Mouse (Mus musculus): Measurements from ENCODE around the gene Plch2. TPM values are rescaled to one million over a fixed set of nuclear protein-coding genes. Genes with fewer than 3 reads are reported as not detected.

Plch2 gene
- polyA plus RNA-seq, 1 experiment from 2014 or later: 3.5 TPM

DNA sequence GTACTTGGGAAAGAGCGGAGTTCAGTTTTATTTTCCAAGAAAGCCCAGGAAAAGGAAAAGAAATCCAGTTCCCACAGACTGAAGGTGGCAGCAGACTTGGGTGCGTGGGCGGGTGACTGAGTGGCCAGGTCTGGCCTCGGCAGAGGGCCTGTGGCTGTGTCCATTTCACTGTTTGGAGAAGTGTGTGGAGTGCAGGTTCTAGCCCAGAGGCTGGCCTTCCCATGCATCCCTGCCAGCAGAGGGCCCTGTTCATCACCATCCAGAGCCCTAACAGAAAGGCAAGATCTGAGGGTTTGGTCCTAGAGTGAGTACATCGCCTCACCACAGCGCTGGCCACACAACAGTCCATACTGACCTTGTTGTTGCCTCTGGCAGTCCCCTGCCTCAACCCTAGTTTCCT is 12.6 kb upstream of the Plch2 start:
- Histone ChIP-seq H3K27me3 (replicated peaks; ENCODE audit: low read depth, poor library complexity, severe bottlenecking) (no peaks in the 10 kb centered on the region), H3K36me3 (replicated peaks) (peaks cover 64% of the 10 kb centered on the region), H3K4me3 (no peak overlapping the region), H3K27ac (replicated peaks) (no peak overlapping the region), H3K4me1 (peaks cover 26% of the 10 kb centered on the region), H3K9me3 (no peaks in the 10 kb centered on the region)
- no peak for DNase-seq (ENCODE audit: low spot score)
- 90% methylated on average over 6 of the region's 6 CpGs for WGBS

GRCm38 (mm10) chr4:155068357-155068972 is 11.9 kb upstream of the Plch2 start:
- 93% methylated on average over 20 of the region's 20 CpGs for WGBS
- H3K4me1 ChIP-seq: peaks cover 33% of the 10 kb centered on the region
- peaks cover 57% of the 10 kb centered on the region for H3K36me3 ChIP-seq (replicated peaks)
- DNase-seq (ENCODE audit: low spot score): no peak
- no peaks in the 10 kb centered on the region for H3K9me3 ChIP-seq
- H3K27ac ChIP-seq (replicated peaks): no peak overlapping the region
- peak overlapping the region; percentile 82; the same call in 1 of the 2 replicates for H3K4me3 ChIP-seq
- H3K27me3 ChIP-seq (replicated peaks; ENCODE audit: low read depth, poor library complexity, severe bottlenecking): no peaks in the 10 kb centered on the region

GRCm38 (mm10) chr4:155066834-155067522 is 10.4 kb upstream of the Plch2 start, which contains the start of gene Pex10:
Gene Pex10, plus strand, starts transcription at chr4:155067016.
- H3K9me3 ChIP-seq: no peaks in the 10 kb centered on the region
- WGBS: 1% methylated on average over 48 of the region's 48 CpGs
- peak; percentile 98 for DNase-seq (ENCODE audit: low spot score)

GRCm38 (mm10) chr4:155065970-155066833 is 9.6 kb upstream of the Plch2 start:
- peaks cover 48% of the 10 kb centered on the region for H3K4me1 ChIP-seq
- DNase-seq (ENCODE audit: low spot score): peak; percentile 91
- H3K27me3 ChIP-seq (replicated peaks; ENCODE audit: low read depth, poor library complexity, severe bottlenecking): no peaks in the 10 kb centered on the region
- H3K9me3 ChIP-seq: no peaks in the 10 kb centered on the region
- H3K27ac ChIP-seq (replicated peaks): peak overlapping the region; percentile 87
- H3K36me3 ChIP-seq (replicated peaks): peaks cover 35% of the 10 kb centered on the region
- H3K4me3 ChIP-seq: peak overlapping the region; percentile 82
- 4% methylated on average over 15 of the region's 15 CpGs for WGBS

More at GRCm38 (mm10) chr4:155066834-155067522, 10.4 kb upstream of the Plch2 start, which contains the start of gene Pex10:
- H3K27ac ChIP-seq (replicated peaks): peak within 1 kb of the TSS; percentile 87
- peaks cover 42% of the 10 kb centered on the region for H3K36me3 ChIP-seq (replicated peaks)
- H3K27me3 ChIP-seq (replicated peaks; ENCODE audit: low read depth, poor library complexity, severe bottlenecking): no peaks in the 10 kb centered on the region
- H3K4me3 ChIP-seq: peak within 1 kb of the TSS; percentile 82
- H3K4me1 ChIP-seq: peaks cover 42% of the 10 kb centered on the region

GRCm38 (mm10) chr4:155064474-155064873 is 7.9 kb upstream of the Plch2 start:
- Histone ChIP-seq H3K9me3 (no peaks in the 10 kb centered on the region), H3K4me3 (no peak overlapping the region), H3K4me1 (peaks cover 50% of the 10 kb centered on the region), H3K36me3 (replicated peaks) (peaks cover 17% of the 10 kb centered on the region), H3K27ac (replicated peaks) (peak overlapping the region; percentile 74), H3K27me3 (replicated peaks; ENCODE audit: low read depth, poor library complexity, severe bottlenecking) (no peaks in the 10 kb centered on the region)
- DNase-seq (ENCODE audit: low spot score): no peak
- WGBS: 49% methylated on average over 2 of the region's 2 CpGs

DNA sequence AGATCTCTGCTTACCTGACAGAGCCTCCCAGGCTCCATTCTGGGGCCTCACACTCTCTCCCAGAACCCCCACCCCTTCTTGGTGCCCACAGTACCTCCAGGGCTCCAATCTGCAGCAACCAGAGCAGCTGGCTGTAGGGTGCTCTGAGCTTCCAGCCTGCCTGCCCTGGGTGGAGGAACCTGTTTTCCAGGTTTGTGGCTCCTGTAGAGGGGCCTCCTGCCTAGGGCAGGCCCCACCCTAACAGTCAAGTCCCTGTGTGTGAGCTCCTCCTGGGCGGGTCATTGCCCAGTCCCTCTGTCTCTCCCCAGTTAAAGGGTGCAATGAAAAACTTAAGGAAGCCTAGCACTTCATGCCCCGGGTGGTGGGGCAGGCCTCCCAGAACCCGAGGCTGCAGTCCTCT is 7.3 kb upstream of the Plch2 start:
- no peaks in the 10 kb centered on the region for H3K9me3 ChIP-seq
- peaks cover 11% of the 10 kb centered on the region for H3K36me3 ChIP-seq (replicated peaks)
- no peaks in the 10 kb centered on the region for H3K27me3 ChIP-seq (replicated peaks; ENCODE audit: low read depth, poor library complexity, severe bottlenecking)
- peak overlapping the region; percentile 74 for H3K27ac ChIP-seq (replicated peaks)
- WGBS: 33% methylated on average over 3 of the region's 3 CpGs
- peak; percentile 60 for DNase-seq (ENCODE audit: low spot score)
- H3K4me3 ChIP-seq: no peak overlapping the region
- H3K4me1 ChIP-seq: peaks cover 50% of the 10 kb centered on the region

DNA sequence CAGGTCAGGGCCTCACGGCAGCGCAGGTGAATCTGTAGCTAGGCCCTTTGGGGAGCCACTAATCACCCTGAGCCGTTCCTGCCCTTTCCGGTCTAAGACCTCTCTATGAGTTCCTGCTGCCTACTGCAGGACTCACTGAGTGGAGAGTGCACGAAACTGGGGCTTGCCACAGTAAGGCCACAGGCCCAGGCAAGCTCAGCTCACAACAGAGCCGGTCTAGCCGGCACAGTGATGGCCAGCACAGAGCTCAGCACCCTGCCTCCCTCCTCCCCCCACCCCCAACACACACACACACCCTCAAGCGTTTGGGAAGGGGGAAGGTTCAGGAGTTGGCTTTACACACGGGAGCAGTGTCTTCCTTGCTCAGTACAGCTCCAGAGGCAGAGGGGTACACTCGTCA is 1.7 kb upstream of the Plch2 start:
- H3K4me1 ChIP-seq: peaks cover 40% of the 10 kb centered on the region

DNA sequence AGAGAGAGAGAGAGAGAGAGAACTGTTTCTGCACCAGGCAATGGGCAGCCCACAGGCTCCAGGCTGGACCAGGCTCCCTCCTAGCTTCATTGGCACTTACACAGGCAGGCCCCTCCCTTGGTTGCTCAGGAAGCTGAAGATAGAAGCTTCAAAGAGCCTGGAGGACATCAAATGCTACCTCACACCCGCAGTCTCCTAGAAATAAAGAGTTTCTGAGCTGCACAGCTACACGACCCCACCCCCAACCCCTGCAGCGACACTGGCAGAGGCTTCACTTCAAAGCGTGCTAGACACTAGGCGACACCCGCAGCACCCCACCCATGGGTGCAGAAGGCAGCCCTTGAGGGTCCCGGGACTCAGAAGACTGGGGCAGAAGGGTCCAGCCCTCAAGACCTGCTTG is 6.5 kb downstream of the Plch2 start:
- WGBS: 84% methylated on average over 7 of the region's 7 CpGs
- no peak for DNase-seq (ENCODE audit: low spot score)
- Histone ChIP-seq H3K27me3 (replicated peaks; ENCODE audit: low read depth, poor library complexity, severe bottlenecking) (peaks cover 27% of the 10 kb centered on the region), H3K4me1 (no peaks in the 10 kb centered on the region; the same call in 1 of the 2 replicates), H3K36me3 (replicated peaks) (no peaks in the 10 kb centered on the region), H3K9me3 (no peaks in the 10 kb centered on the region), H3K4me3 (no peak overlapping the region), H3K27ac (replicated peaks) (no peak overlapping the region)

More for the DNA sequence above, 1.7 kb upstream of the Plch2 start:
- H3K27me3 ChIP-seq (replicated peaks; ENCODE audit: low read depth, poor library complexity, severe bottlenecking): peaks cover 19% of the 10 kb centered on the region
- WGBS: 33% methylated on average over 10 of the region's 10 CpGs
- H3K36me3 ChIP-seq (replicated peaks): no peaks in the 10 kb centered on the region
- peak overlapping the region; percentile 54; the same call in 1 of the 2 replicates for H3K27ac ChIP-seq (replicated peaks)
- H3K9me3 ChIP-seq: no peaks in the 10 kb centered on the region
- H3K4me3 ChIP-seq: 0 out of 2 replicates have a peak overlapping the region, but pooled peaks have one; percentile 5
- DNase-seq (ENCODE audit: low spot score): no peak

DNA sequence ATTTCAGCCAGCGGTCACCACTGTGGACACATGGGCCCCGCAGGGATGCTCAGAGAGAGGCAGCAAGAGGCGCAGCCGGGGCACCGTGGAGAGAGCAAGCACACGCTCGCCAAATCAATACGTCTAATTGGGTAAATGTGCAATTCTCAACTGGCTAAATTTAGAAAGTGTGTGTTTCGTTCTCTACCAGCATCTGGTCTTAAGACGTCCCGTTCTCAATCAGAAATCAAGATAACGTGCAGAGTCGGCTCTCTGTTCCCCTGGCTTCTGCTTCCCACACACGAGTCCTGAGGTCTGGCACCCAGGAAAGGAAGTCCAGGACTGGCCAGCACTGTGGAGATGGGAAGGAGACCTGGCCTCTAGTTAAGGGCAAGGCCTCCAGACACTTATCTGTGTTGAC is 9.9 kb downstream of the Plch2 start:
- no peak overlapping the region for H3K4me3 ChIP-seq
- no peaks in the 10 kb centered on the region for H3K9me3 ChIP-seq
- no peaks in the 10 kb centered on the region for H3K36me3 ChIP-seq (replicated peaks)
- peaks cover 62% of the 10 kb centered on the region for H3K27me3 ChIP-seq (replicated peaks; ENCODE audit: low read depth, poor library complexity, severe bottlenecking)
- no peak for DNase-seq (ENCODE audit: low spot score)
- peaks cover 18% of the 10 kb centered on the region for H3K4me1 ChIP-seq
- H3K27ac ChIP-seq (replicated peaks): no peak overlapping the region
- 90% methylated on average over 14 of the region's 14 CpGs for WGBS

- WGBS: 2% methylated on average over 25 of the region's 25 CpGs
- peaks cover 88% of the 10 kb centered on the region for H3K27me3 ChIP-seq (replicated peaks; ENCODE audit: low read depth, poor library complexity, severe bottlenecking)
- no peaks in the 10 kb centered on the region for H3K9me3 ChIP-seq
- H3K4me3 ChIP-seq: peak overlapping the region; percentile 58
- H3K36me3 ChIP-seq (replicated peaks): no peaks in the 10 kb centered on the region
- peak; percentile 30 for DNase-seq (ENCODE audit: low spot score)
- peaks cover 30% of the 10 kb centered on the region for H3K4me1 ChIP-seq
- no peak overlapping the region for H3K27ac ChIP-seq (replicated peaks)
Measured at GRCm38 (mm10) chr4:155043289-155043625, 13.3 kb downstream of the Plch2 start.

GRCm38 (mm10) chr4:155042606-155043288 is 13.8 kb downstream of the Plch2 start:
- WGBS: 2% methylated on average over 65 of the region's 65 CpGs
- DNase-seq (ENCODE audit: low spot score): peak; percentile 23
- H3K9me3 ChIP-seq: no peaks in the 10 kb centered on the region
- peaks cover 30% of the 10 kb centered on the region for H3K4me1 ChIP-seq
- H3K27ac ChIP-seq (replicated peaks): no peak overlapping the region
- no peaks in the 10 kb centered on the region for H3K36me3 ChIP-seq (replicated peaks)
- H3K27me3 ChIP-seq (replicated peaks; ENCODE audit: low read depth, poor library complexity, severe bottlenecking): peaks cover 88% of the 10 kb centered on the region
- peak overlapping the region; percentile 58 for H3K4me3 ChIP-seq

DNA sequence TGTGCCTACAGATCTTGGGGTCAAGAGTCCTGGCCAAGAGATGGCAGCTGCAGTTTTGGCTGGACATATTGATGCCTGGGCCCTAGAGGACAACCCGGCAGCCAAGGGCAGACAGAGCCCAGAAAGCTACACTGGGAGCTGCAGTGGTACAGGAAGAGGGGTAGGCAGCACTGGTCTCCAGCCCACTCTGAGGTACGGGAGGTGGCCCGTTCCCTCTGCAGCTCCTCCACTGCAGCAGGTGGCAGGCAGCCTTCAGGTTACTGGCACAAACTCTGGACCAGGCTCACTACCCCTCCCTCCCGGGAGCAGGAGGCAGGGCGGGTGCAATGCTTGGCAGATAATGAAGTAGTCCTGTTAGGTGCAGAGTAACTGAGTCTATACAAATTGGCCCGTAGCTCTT is 15.9 kb downstream of the Plch2 start:
- DNase-seq (ENCODE audit: low spot score): no peak
- peaks cover 94% of the 10 kb centered on the region for H3K27me3 ChIP-seq (replicated peaks; ENCODE audit: low read depth, poor library complexity, severe bottlenecking)

More for the DNA sequence above, 15.9 kb downstream of the Plch2 start:
- Histone ChIP-seq H3K36me3 (replicated peaks) (no peaks in the 10 kb centered on the region), H3K4me3 (no peak overlapping the region), H3K27ac (replicated peaks) (peak overlapping the region; percentile 44), H3K9me3 (no peaks in the 10 kb centered on the region), H3K4me1 (peaks cover 30% of the 10 kb centered on the region)
- WGBS: 63% methylated on average over 6 of the region's 6 CpGs

Measured in embryonic facial prominence, embryonic 10.5 days (tissue).